Mouse (Mus musculus) yolk sac, embryonic 10.5 days (tissue): ENCODE measurements around the gene Tek.
A peak's percentile ranks its signal among the peaks of the same experiment; 100 is the strongest.

Experiments used
- DNase-seq: peaks from one replicate; pipeline ENCODE4 v3.0.0-alpha.2; 2017; ENCODE audit warnings: low spot score

Gene Tek

GRCm38 (mm10) chr4:94810616-94811015 is 71.5 kb downstream of the Tek start:
- DNase-seq, result no peak

- DNase-seq, result no peak
Observed at GRCm38 (mm10) chr4:94826891-94827290, 87.8 kb downstream of the Tek start.

- peak; percentile 6 for DNase-seq
Observed at GRCm38 (mm10) chr4:94827429-94827828, 88.3 kb downstream of the Tek start.

GRCm38 (mm10) chr4:94829924-94830386 is 90.9 kb downstream of the Tek start:
- DNase-seq, result peak; percentile 17

- DNase-seq, result no peak
Observed at GRCm38 (mm10) chr4:94837061-94837460, 98.0 kb downstream of the Tek start.

- DNase-seq, result no peak
Observed at GRCm38 (mm10) chr4:94853301-94853700, 114.2 kb downstream of the Tek start.

- no peak for DNase-seq
Observed at GRCm38 (mm10) chr4:94854270-94854669, 115.2 kb downstream of the Tek start.

- no peak for DNase-seq
Observed at GRCm38 (mm10) chr4:94855201-94855600, 116.1 kb downstream of the Tek start.

- no peak for DNase-seq
Observed at GRCm38 (mm10) chr4:94900744-94901143, 161.7 kb downstream of the Tek start.

GRCm38 (mm10) chr4:94901780-94902179 is 162.7 kb downstream of the Tek start:
- no peak for DNase-seq
